Mouse (Mus musculus) adrenal gland, adult 2 months (tissue): ENCODE data around the gene Topaz1. TPM values are rescaled to one million over a fixed set of nuclear protein-coding genes. Genes with fewer than 3 reads are reported as not detected.

Source experiments
- DNase-seq: peaks from one replicate; pipeline ENCODE4 v3.0.0; 2021
- long read RNA-seq: library from polyadenylated mRNA; stranded (forward); transcript quantifications from one replicate; pipeline ENCODE4 v2.0.0, GENCODE M21; 2021
- polyA plus RNA-seq: library from polyadenylated mRNA; depleted of rRNA; stranded (reverse); fragments of >200 nt; gene quantifications from 2 replicates; pipeline ENCODE4 v1.2.3, GENCODE M21; 2012; rRNA removed
- total RNA-seq, 2 experiments: library from RNA; stranded (reverse); gene quantifications; 2 replicates each; pipeline ENCODE4 v1.2.3; 2021

The Topaz1 gene
- total RNA-seq, result not detected
- polyA plus RNA-seq, result not detected in 2 replicates
- long read RNA-seq, result 0 reads

DNA sequence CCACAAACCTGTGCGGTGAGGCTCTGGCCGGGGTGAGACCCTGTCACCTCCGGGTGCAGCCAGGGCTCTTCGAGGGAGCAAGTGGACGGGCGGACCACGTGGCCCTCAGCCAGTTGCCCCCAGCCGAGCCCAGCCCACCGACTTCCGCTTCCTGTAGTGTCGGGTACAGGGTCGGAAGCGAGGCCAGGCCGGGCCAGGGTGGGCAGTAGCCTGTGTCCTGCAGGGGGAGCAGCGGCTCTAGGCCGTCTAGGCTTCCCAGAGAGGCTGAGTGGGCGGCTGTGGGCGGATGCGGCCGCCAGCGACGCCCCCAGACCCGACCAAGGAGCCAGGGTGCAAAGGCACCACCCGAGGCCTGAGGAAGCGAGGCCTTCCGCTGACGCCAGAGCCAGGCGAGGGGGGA is at the start of gene Topaz1:
Topaz1 (plus strand) TSS at position 287 of the 400 bp plus-strand sequence.
- no peak for DNase-seq

DNA sequence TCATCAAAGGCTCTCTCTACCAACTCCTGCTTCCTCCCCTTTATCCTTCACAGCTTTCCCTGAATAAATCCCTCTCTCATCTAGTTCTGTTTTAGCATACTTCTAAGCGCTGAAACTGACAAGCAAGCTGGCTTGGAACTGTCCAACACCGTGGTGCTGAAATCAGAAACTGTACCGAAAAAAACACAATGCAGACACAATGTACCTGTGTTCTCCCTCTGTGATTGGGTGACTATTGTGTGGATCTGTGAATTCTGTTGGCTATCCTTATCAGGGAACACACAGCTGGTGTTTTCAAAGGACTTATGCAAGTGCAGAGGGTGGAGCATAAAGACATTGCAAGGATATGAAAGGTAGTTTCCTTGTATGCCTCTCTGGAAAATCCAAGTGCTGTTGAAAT is 45.3 kb upstream of the Topaz1 start:
- peak; percentile 15 for DNase-seq

DNA sequence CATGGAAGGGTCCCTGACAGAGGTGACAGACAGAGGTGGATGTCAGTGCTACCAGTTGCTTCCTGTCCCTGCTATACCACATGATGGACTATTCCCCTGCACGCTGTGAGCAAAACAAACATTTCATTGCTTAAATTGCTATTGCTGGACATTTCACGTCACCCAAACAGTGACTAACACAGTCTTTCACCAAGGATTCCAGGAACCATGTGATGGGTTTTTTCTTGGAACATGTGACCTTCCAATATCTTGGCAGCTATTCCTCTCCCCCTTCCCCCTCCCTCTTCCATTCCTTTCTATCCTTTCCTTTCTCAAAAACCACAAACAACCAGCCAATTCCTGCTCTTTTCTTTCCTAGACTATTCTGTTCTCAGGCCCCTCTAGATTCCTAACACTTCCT is 33.3 kb upstream of the Topaz1 start:
- DNase-seq, result peak; percentile 56

DNA sequence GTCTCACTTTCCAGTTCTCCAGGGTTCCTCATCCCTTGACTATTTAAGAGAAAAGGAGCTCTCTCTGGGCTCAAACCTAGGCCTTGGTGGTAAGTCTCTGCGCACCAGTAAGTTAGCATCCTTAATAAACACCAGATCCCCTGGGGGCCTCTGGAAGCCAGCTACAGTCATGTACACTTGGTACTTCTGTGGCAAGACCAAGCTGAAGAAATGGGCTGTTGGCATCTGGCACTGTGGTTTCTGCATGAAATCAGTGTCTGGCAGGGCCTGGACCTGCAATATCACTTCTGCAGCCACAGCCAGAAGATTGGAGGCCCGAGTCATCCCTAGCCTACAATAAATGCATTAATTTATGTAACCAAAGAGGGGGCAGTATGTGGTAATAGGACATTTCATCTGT is 32.1 kb upstream of the Topaz1 start:
- peak; percentile 36 for DNase-seq

DNA sequence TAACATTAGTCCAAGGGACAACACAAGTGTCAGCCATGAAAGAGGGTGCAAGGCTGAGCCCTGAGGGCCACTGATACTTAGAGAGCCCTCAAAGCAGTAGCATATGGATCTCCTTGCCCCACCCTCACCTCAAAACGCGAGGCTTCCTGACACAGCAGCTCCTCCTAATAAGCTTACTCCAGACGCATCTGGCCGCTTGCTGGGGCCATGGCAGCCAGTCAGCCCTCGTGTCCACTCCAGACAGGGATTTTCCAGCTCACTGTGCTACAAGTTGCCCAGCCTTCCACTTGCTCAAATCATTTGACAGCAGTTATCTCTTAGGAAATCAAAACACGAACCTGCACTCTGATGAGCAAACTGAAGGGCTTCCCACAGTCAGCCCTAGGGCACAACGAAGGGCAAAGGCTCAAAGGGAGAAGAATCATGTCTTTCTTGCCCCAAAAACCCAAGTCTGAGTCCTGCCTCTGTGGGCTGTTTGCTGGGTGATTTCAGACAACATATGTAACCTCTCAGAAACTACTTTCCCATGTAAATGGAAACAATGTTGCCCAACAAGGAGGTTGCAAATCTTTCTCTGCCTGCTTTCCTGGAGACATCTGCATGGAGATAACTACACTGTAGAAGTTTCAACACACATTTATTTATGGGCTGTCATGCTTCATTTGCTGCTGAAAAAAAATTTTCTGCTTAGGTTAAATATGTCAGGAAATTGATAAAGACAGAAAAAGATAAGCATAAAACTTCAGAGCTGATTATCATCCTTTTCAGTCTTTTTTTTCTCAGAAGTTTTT is 30.8 kb upstream of the Topaz1 start:
- DNase-seq, result peak; percentile 46

DNA sequence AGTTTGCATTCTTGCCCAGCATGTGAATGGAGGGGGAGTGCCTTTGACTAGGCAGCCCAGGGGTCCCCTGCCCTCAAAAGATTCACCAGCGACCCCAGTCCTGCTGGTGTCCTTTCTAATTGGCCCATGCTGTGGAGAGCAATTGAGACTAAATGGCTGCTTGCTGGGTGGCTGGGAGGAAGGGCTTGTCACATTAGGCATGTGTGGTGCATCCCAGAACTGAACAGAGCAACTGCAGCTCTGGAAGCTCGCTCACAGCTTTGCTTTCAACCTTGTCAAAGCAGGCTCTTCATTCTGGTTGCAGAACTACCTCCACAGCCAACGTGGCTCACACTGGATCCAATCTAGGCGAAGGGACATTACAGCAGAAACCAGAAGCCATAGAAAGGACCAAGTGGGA is 24.9 kb upstream of the Topaz1 start:
- DNase-seq, result no peak

DNA sequence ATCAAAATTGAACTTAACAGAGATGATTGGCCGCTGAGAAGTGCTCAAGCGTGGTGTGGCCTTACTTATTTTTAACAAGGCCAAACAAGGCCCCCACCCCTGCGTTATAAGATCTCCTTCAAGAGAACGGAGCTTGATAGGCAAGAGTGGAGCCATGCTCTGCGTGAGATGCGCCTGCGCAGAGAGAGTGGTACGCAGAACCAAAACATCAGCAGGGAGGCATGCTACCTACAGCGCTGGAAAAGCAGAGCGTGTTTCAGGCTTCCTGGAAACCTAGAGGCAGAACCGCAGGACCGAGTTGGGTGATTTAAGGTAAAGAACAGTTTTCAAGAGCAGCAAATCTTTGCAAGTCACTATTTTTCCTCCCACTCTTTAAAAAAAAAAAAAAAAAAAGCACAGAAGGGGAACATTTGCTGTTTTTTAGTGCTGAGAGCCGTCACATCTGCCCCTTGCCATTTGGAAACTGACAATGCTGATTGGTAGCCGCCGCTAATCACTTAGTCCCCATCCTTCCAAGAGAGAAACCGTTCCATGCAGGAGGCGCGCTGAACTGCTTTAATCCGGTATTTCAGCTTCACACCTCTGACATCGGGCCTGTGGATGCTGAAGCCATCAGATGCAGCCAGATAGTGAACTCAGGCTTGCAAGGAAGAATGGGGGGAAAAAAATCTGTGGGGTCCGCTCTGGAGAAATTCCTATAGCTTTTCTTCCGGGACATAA is 21.9 kb upstream of the Topaz1 start:
- no peak for DNase-seq

DNA sequence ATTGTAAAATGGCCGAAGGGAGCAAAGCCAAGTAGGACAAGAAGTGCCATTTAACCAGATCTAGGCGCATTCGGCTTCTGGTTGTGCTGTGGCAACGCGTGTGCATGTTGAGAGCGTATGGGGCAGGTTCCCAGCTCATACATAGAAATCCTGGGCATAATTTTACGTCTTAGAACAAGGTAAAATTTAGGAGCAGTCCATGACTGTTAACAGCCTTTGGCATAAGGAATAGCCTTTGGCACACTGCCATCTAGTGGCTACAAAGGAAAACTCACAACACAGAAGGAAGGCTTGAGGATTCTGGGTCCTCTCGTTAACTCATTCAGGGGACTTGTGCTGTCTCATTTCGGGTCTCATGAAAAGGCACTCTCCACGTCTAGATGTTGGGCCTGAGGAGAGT is 17.6 kb upstream of the Topaz1 start:
- peak; percentile 52 for DNase-seq

DNA sequence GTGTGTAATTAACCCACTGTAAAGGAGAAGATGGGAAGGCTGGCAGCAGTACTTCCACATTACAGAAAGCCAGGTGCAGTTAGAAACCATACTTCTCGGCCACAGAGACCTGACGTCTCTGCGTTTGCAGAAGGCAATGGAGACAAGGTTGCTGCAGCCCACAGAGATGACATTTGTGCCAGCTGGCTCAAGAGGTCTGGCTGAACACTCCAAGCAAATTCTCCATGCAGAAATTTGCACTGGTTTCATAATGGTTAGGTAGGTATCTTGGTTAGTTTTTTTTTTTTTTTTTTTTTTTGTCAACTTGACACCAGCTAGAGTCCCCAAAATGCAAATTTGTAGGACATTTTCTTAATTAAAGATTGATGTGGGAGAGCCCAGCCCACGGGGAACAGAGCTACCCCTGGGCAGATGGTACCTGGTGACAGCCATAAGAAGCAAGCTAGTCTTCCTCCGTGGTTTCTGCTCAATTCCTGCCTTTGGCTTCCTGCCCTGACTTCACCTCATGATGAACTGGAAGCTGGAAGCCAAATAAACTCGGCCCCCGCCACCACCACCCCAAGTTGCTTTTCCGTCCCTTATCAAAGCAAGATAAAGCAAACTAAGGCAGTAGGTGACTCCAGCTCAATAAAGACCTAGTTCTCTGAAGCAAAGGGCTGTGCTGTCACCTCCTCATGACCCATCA is 14.9 kb upstream of the Topaz1 start:
- no peak for DNase-seq

DNA sequence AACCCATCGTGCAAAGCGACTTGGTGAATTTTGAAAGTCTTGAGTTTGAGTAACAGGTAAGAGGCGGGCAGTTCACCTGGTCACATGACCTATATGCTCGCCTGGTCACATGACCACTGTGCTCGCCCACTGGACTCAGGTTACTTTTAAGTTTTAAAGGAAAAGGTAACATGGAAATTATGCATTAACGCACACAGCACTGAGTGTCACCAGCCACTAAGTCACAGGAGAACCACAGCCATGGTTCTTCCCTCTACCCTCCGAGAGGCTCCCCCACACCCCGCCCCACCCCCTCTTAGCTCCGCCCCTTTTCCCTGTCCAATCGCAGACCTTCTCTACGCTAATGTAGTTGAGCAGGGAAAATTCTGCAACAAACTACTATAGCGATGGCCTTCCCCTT is 13.9 kb upstream of the Topaz1 start:
- DNase-seq, result no peak

DNA sequence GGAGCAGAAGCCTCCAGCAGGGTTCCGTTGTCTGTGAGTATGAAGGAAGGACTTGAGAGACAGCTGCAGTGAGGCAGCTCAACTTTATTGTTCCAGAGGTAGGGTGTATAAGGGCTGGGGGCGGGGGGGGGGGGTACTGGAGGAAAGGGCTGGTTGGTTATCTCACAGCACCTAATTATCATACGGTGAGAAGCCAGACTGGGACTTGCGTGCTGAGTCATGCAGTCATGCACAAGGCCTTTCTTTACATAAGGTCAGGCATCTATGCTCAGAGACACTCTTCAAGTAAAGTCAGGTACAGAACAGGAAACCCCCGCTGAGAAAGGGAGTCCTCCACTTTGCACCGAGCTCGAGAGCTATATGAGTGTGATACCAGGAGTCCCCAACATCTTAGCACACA is 12.2 kb upstream of the Topaz1 start:
- DNase-seq, result no peak

DNA sequence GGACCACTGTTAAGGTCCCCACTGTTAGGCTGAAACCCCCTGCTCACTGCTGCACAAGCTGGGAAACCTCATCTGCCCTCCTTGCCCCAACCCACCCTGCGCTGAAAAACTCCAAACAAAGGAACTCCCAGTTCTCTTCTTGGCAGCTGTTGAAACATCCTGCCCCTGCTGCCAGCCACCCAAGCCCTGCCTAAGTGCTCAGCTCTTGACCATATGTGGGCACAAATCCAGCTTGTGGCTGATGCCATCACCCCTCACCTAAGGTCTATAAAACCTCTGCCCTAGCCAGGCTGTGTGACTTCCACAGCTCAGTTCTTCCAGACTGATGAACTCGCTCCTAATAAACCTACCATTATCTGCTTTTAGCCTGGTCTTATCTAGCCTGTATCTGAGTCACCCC is 11.1 kb upstream of the Topaz1 start:
- no peak for DNase-seq

DNA sequence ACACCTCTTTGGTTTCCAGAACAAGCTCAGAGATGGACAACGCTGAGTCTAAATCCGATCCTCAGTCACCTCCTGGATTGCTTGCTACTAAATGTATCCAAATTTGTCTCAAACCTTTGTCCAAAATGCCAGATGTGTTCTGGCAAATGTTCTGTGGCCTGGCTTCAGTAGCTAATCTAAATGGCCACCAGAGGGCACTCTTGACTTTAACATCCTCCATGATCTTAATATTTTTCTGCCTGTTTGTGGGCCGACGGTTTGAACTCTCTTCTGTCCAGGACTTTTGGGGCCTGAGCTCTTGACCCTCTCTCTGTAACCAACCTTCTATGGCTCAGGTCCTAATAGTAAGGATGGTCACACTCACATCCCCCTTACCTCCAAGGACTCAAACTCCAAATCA is 10.4 kb upstream of the Topaz1 start:
- peak; percentile 44 for DNase-seq

DNA sequence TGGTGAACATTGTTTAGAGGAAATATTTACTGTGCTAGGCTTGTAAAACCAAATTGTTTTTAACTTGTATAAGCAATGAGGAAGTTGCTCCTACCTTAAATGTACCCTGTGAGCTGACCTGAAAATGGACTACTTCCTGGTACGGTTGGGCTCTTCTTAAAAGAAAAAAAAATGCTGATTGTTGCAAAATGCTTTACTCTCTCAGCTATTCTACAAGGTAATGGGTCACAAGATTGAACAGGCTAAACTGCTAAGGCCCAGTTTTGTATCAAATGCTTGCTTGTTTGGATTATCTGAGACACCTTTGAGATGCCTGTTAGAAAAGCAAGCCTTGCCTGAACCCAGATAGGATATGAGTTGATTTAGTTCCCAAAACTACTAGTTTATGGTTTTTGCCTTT is 1.3 kb upstream of the Topaz1 start:
- no peak for DNase-seq

DNA sequence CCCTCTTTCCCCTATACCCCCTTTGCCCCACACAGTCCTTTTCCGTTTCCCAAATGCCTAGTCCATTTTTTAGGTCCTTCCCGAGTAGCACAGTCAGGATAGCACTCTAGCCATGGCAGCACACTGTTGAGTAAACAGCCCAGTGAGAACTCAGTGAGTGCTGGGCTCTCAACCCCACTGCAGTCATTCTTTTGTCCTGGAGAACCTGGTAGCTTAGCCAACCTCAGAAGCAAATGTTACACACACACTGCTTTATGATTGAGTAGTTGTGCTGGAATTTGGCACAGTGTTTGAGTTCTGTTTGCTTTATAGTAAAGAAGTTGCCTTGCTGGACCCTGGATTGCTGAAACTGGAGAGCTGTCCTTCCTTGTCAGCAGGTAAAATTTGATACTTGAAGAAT is 10.5 kb downstream of the Topaz1 start:
- no peak for DNase-seq

DNA sequence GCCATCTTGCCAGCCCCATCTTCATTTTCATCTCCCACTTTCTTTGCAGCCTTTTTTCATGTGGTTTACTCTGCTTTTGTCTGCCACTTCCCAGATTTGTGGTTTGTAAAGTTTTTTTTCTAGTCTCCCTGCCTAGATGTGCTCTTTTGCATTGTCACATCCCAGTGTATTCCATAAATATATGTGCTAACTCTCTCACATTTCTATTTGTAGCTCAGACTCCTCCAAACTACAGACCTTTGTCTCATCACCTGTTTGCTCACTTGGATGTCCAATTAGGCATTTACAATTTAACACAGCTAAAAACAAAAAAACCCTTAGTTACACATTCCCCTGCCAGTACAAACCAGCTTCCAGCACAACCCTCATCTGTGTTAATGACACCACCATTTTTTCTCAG is 13.0 kb downstream of the Topaz1 start:
- DNase-seq, result no peak

DNA sequence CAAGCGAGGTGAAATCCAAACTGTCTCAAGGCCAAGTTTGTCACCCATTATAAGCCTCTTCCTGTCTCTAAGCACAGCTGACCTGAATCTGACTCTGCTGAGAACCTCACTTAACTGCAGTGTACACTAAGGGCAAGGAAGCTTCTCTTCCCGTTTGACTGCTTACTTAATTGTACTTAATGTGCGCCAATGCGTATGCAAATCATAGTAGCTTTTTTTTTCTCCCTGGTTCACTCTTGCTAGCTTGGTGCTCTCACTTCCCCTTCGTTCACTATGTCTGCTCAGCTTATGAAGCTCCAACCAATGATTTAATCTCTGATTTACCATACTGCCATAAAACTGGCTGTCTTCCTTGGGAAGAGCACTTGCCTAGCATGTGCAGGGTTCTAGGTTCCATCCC is 38.1 kb downstream of the Topaz1 start:
- no peak for DNase-seq

DNA sequence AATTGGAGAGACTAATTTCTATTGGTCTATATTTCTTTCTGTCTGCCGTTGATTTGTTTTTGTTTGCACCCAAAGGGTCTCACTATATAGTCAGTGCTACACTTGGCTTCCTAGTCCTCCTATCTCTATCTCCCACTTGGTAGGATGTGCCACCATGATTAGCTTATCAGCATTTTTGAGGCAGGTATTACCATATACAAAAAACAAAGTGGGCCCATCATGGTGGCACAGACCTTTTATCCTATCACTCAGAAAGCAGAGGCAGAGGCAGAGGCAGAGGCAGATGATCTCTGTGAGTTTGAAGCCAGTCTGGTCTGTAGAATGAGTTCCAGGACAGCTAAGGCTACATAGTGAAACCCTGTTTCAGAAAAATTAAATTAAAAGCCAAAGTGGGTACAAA is 39.4 kb downstream of the Topaz1 start:
- no peak for DNase-seq

DNA sequence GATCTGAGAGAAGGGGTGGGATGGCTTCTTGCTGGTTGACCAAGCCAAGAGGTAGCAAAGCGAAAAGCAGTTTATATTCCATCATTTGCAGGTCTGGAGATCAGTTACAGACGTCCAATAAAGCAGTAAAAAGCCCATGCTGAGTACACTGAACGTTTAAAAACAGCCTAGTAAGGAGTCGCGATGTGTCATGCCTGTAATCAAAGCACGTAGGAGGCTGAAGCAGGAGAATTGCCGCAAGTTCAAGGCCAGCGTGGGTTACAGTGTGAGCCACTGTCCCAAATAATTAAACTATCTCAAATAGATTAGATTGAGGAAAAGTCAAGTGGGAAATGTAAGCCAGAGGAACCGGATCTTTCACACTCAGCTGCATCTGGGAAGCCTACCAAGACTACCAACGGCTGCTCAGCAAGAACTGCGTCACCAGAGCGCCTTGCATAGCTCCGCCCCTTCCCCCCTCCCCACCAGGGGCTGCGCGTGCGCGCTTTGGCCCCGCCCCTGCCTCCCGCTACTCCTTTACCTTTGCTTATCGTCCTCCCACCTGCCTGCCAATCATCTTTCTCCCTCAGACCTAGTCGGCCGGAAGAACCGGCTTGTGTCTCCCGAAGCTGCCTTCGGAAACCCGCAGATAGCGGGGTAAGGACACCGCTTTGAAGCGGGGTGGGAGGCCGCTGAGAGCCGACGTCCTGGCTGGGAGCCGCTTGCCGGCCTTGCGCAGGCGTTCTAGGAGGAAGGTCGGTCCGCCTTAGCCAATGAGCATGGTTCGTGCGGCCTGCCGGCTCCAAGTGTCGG is 58.1 kb downstream of the Topaz1 start, which contains the start of gene Tcaim:
Tcaim (plus strand) TSS at position 487 of the 792 bp plus-strand sequence.
- peak; percentile 96 for DNase-seq

DNA sequence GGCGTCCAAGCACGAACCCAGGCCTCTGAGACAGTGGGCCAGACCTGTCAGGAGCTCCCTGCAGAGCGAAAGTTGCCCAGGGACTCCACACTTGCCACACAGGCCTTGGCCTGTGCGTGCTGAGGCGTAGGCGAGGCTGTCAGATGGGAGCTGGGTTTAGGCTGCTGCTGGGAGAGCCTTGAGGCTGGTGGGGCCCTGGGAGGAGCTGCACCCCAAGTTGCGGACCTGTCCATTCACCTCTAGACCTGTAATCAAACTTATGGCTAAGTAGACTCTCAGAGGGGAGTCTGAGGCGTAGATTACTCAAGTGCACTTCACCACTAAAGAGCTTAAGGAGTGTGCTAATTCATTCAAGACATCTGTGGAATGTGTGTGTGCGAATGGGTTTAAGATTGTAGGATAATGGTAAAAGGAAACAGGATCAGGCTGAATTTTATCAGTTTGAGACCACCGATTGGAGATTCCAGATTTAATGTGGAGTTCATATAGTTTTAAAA is 58.7 kb downstream of the Topaz1 start:
- no peak for DNase-seq

DNA sequence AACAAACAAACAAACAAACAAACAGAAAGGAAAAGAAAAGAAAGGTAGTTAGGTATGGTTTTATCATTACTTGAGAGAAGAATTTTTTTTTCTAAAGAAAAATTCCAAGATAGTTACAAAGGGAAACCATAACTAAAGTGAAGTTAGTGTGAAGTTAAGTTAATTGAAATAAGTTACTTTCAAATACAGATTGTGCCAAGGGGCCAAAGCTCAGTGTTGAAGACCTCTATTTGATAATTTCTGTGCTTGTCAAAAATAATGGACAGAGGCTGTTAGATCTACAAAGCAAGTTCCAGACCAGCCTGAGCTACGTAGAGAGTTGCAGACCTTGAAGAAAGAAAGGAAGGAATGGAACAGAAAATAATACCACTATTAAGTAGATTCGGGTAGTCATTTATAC is 60.0 kb downstream of the Topaz1 start:
- DNase-seq, result no peak

DNA sequence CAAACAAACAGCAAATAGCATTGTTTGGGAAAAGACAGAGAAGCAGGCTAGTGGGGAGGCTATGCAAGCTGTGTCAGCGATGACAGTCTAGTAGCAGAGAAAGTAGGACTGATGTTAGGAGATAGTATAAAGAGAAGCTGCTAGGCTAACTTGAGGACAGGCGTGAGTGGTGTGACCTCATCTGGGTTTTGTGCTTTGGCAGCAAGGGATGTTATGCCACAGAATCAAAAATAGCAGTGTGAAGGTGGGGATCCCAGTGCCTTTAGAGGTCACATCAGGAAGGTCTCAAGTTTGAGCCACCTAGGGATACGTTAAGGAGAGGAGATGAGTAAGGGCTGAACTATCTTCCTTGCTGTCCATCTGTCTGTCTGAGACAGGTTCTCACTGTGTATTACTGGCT is 63.1 kb downstream of the Topaz1 start:
- no peak for DNase-seq
